Mouse (Mus musculus): Measurements from ENCODE around the gene Tnrc18. TPM values are rescaled to one million over a fixed set of nuclear protein-coding genes. Genes with fewer than 3 reads are reported as not detected.
"Not testable (repeated sequence)": the region's sequence is repeated elsewhere in the genome, so short reads cannot be mapped to it uniquely, and the experiment has no call there.

Gene Tnrc18
- polyA plus RNA-seq, 1 experiment from 2014 or later = 41.1 TPM

GRCm38 (mm10) chr5:142848911-142849310 is 31.4 kb upstream of the Tnrc18 start:
- no peaks in the 10 kb centered on the region for H3K27me3 ChIP-seq (ENCODE audit: control insufficient read depth, insufficient read depth, low read length)
- H3K9me3 ChIP-seq (ENCODE audit: control insufficient read depth, low read length) = no peaks in the 10 kb centered on the region
- no peak overlapping the region for H3K4me2 ChIP-seq (replicated peaks; ENCODE audit: low read depth, low read length)
- no peaks in the 10 kb centered on the region for H3K4me1 ChIP-seq (ENCODE audit: control insufficient read depth, insufficient read depth, low read length)
- H3K36me3 ChIP-seq (ENCODE audit: control insufficient read depth, insufficient read depth, low read length) = no peaks in the 10 kb centered on the region
- H3K9ac ChIP-seq (ENCODE audit: low read depth, low read length) = no peak overlapping the region
- 93% methylated on average over 7 of the region's 7 CpGs for WGBS
- no peak overlapping the region for H3K27ac ChIP-seq (ENCODE audit: low read depth, low read length)
- no peak overlapping the region for H3K4me3 ChIP-seq (ENCODE audit: low read length)
- ATAC-seq (ENCODE audit: low FRiP score, low TSS enrichment) = no peak

- no peaks in the 10 kb centered on the region for H3K4me1 ChIP-seq (ENCODE audit: control insufficient read depth, insufficient read depth, low read length)
- 61% methylated on average over 3 of the region's 3 CpGs for WGBS
- no peak overlapping the region for H3K27ac ChIP-seq (ENCODE audit: low read depth, low read length)
These were observed 30.7 kb upstream of the Tnrc18 start for GRCm38 (mm10) chr5:142848149-142848548.

GRCm38 (mm10) chr5:142844467-142844866 is 27.0 kb upstream of the Tnrc18 start:
- ATAC-seq (ENCODE audit: low FRiP score, low TSS enrichment) = no peak
- Histone ChIP-seq H3K4me1 (ENCODE audit: control insufficient read depth, insufficient read depth, low read length) (no peaks in the 10 kb centered on the region; the same call in 1 of the 2 replicates), H3K9ac (ENCODE audit: low read depth, low read length) (no peak overlapping the region), H3K36me3 (ENCODE audit: control insufficient read depth, insufficient read depth, low read length) (no peaks in the 10 kb centered on the region), H3K4me2 (replicated peaks; ENCODE audit: low read depth, low read length) (no peak overlapping the region), H3K27me3 (ENCODE audit: control insufficient read depth, insufficient read depth, low read length) (no peaks in the 10 kb centered on the region), H3K4me3 (ENCODE audit: low read length) (no peak overlapping the region), H3K9me3 (ENCODE audit: control insufficient read depth, low read length) (no peaks in the 10 kb centered on the region), H3K27ac (ENCODE audit: low read depth, low read length) (no peak overlapping the region)
- 64% methylated on average over 8 of the region's 8 CpGs for WGBS

More at GRCm38 (mm10) chr5:142848149-142848548, 30.7 kb upstream of the Tnrc18 start:
- Histone ChIP-seq H3K27me3 (ENCODE audit: control insufficient read depth, insufficient read depth, low read length) (no peaks in the 10 kb centered on the region), H3K9ac (ENCODE audit: low read depth, low read length) (no peak overlapping the region), H3K4me2 (replicated peaks; ENCODE audit: low read depth, low read length) (no peak overlapping the region), H3K4me3 (ENCODE audit: low read length) (no peak overlapping the region), H3K9me3 (ENCODE audit: control insufficient read depth, low read length) (no peaks in the 10 kb centered on the region), H3K36me3 (ENCODE audit: control insufficient read depth, insufficient read depth, low read length) (no peaks in the 10 kb centered on the region)
- ATAC-seq (ENCODE audit: low FRiP score, low TSS enrichment) = no peak

- Histone ChIP-seq H3K27me3 (ENCODE audit: control insufficient read depth, insufficient read depth, low read length) (no peaks in the 10 kb centered on the region), H3K4me1 (ENCODE audit: control insufficient read depth, insufficient read depth, low read length) (no peaks in the 10 kb centered on the region; the same call in 1 of the 2 replicates), H3K4me2 (replicated peaks; ENCODE audit: low read depth, low read length) (no peak overlapping the region), H3K9ac (ENCODE audit: low read depth, low read length) (no peak overlapping the region), H3K9me3 (ENCODE audit: control insufficient read depth, low read length) (no peaks in the 10 kb centered on the region), H3K27ac (ENCODE audit: low read depth, low read length) (no peak overlapping the region), H3K4me3 (ENCODE audit: low read length) (no peak overlapping the region), H3K36me3 (ENCODE audit: control insufficient read depth, insufficient read depth, low read length) (no peaks in the 10 kb centered on the region)
- WGBS = 23% methylated on average over 7 of the region's 7 CpGs
- peak; percentile 51; the same call in 1 of the 2 replicates for ATAC-seq (ENCODE audit: low FRiP score, low TSS enrichment)
These were observed 24.7 kb upstream of the Tnrc18 start for GRCm38 (mm10) chr5:142842137-142842642.

- no peak for ATAC-seq (ENCODE audit: low FRiP score, low TSS enrichment)
These were observed 24.1 kb upstream of the Tnrc18 start for GRCm38 (mm10) chr5:142841372-142842136.

GRCm38 (mm10) chr5:142837427-142837826 is 20.0 kb upstream of the Tnrc18 start:
- H3K9ac ChIP-seq (ENCODE audit: low read depth, low read length) = not testable (repeated sequence)

More at GRCm38 (mm10) chr5:142841372-142842136, 24.1 kb upstream of the Tnrc18 start:
- Histone ChIP-seq H3K27ac (ENCODE audit: low read depth, low read length) (no peak overlapping the region), H3K4me1 (ENCODE audit: control insufficient read depth, insufficient read depth, low read length) (no peaks in the 10 kb centered on the region; the same call in 1 of the 2 replicates), H3K4me2 (replicated peaks; ENCODE audit: low read depth, low read length) (no peak overlapping the region), H3K36me3 (ENCODE audit: control insufficient read depth, insufficient read depth, low read length) (no peaks in the 10 kb centered on the region), H3K9me3 (ENCODE audit: control insufficient read depth, low read length) (no peaks in the 10 kb centered on the region), H3K27me3 (ENCODE audit: control insufficient read depth, insufficient read depth, low read length) (no peaks in the 10 kb centered on the region), H3K9ac (ENCODE audit: low read depth, low read length) (no peak overlapping the region), H3K4me3 (ENCODE audit: low read length) (no peak overlapping the region)
- WGBS = 76% methylated on average over 8 of the region's 8 CpGs

GRCm38 (mm10) chr5:142836891-142837290 is 19.4 kb upstream of the Tnrc18 start:
- ATAC-seq (ENCODE audit: low FRiP score, low TSS enrichment) = no peak
- H3K4me3 ChIP-seq (ENCODE audit: low read length) = no peak overlapping the region
- H3K4me2 ChIP-seq (replicated peaks; ENCODE audit: low read depth, low read length) = no peak overlapping the region
- no peaks in the 10 kb centered on the region for H3K27me3 ChIP-seq (ENCODE audit: control insufficient read depth, insufficient read depth, low read length)
- WGBS = 65% methylated on average over 6 of the region's 6 CpGs
- H3K27ac ChIP-seq (ENCODE audit: low read depth, low read length) = no peak overlapping the region
- no peak overlapping the region for H3K9ac ChIP-seq (ENCODE audit: low read depth, low read length)
- peaks cover 5% of the 10 kb centered on the region for H3K9me3 ChIP-seq (ENCODE audit: control insufficient read depth, low read length)
- no peaks in the 10 kb centered on the region for H3K4me1 ChIP-seq (ENCODE audit: control insufficient read depth, insufficient read depth, low read length)
- H3K36me3 ChIP-seq (ENCODE audit: control insufficient read depth, insufficient read depth, low read length) = no peaks in the 10 kb centered on the region

More at GRCm38 (mm10) chr5:142837427-142837826, 20.0 kb upstream of the Tnrc18 start:
- WGBS = 100% methylated on average over 2 of the region's 2 CpGs
- ATAC-seq (ENCODE audit: low FRiP score, low TSS enrichment); H3K4me3 ChIP-seq (ENCODE audit: low read length); H3K4me2 ChIP-seq (replicated peaks; ENCODE audit: low read depth, low read length); H3K27me3 ChIP-seq (ENCODE audit: control insufficient read depth, insufficient read depth, low read length); H3K4me1 ChIP-seq (ENCODE audit: control insufficient read depth, insufficient read depth, low read length); H3K9me3 ChIP-seq (ENCODE audit: control insufficient read depth, low read length); H3K36me3 ChIP-seq (ENCODE audit: control insufficient read depth, insufficient read depth, low read length); H3K27ac ChIP-seq (ENCODE audit: low read depth, low read length): not testable (repeated sequence)

- Histone ChIP-seq H3K4me1 (ENCODE audit: control insufficient read depth, insufficient read depth, low read length) (no peaks in the 10 kb centered on the region), H3K27me3 (ENCODE audit: control insufficient read depth, insufficient read depth, low read length) (no peaks in the 10 kb centered on the region), H3K36me3 (ENCODE audit: control insufficient read depth, insufficient read depth, low read length) (no peaks in the 10 kb centered on the region), H3K27ac (ENCODE audit: low read depth, low read length) (no peak overlapping the region), H3K9ac (ENCODE audit: low read depth, low read length) (no peak overlapping the region), H3K9me3 (ENCODE audit: control insufficient read depth, low read length) (peaks cover 10% of the 10 kb centered on the region), H3K4me2 (replicated peaks; ENCODE audit: low read depth, low read length) (no peak overlapping the region), H3K4me3 (ENCODE audit: low read length) (no peak overlapping the region)
- no peak for ATAC-seq (ENCODE audit: low FRiP score, low TSS enrichment)
- 71% methylated on average over 8 of the region's 8 CpGs for WGBS
These were observed 16.4 kb upstream of the Tnrc18 start for GRCm38 (mm10) chr5:142833646-142834438.

- Histone ChIP-seq H3K27me3 (ENCODE audit: control insufficient read depth, insufficient read depth, low read length) (no peaks in the 10 kb centered on the region), H3K9me3 (ENCODE audit: control insufficient read depth, low read length) (no peaks in the 10 kb centered on the region), H3K9ac (ENCODE audit: low read depth, low read length) (no peak overlapping the region), H3K4me2 (replicated peaks; ENCODE audit: low read depth, low read length) (no peak overlapping the region), H3K36me3 (ENCODE audit: control insufficient read depth, insufficient read depth, low read length) (no peaks in the 10 kb centered on the region), H3K4me3 (ENCODE audit: low read length) (no peak overlapping the region), H3K27ac (ENCODE audit: low read depth, low read length) (no peak overlapping the region), H3K4me1 (ENCODE audit: control insufficient read depth, insufficient read depth, low read length) (peaks cover 25% of the 10 kb centered on the region)
- ATAC-seq (ENCODE audit: low FRiP score, low TSS enrichment) = no peak
- 79% methylated on average over 4 of the region's 4 CpGs for WGBS
These were observed 8.7 kb upstream of the Tnrc18 start for GRCm38 (mm10) chr5:142826131-142826530.

All from kidney, embryonic 14.5 days (tissue).